ENCODE assay signal across 11 mouse cellular contexts in genomic region chr4:141853437-141853836, GRCm38 (mm10). TPM values are rescaled to one million over a fixed set of nuclear protein-coding genes. Genes with fewer than 3 reads are reported as not detected.
DNase-seq lines count a peak whose midpoint lies in the region; ATAC-seq and TF ChIP-seq lines count a peak whose summit lies in the region.
"Had no signal": no experiment of that assay in that cellular context is flagged by ENCODE, and none has a peak within 500 bp of the region (broad histone marks: within the 10 kb centered on the region; RNA-seq: fewer than 3 reads in every experiment).

No protein-coding gene starts in this region.

- DNase-seq in hindbrain, embryonic 10.5 days (ENCODE audit: low spot score), result peak; percentile 57
- DNase-seq in spleen, adult 2 months (ENCODE audit: low read depth in 1 of 2, low spot score in 2 of 2), result no peak
- DNase-seq in spleen, adult 12 weeks (ENCODE audit: low spot score), result no peak
- peak; percentile 71 for DNase-seq in heart, postnatal 4 days
- DNase-seq in retina, embryonic 14.5 days (ENCODE audit: low spot score), result peak; percentile 73
- no peak for DNase-seq in urinary bladder, postnatal 4 days (ENCODE audit: low spot score in 2 of 2)

- 76% methylated on average over 9 of the region's 9 CpGs for WGBS in hindbrain, embryonic 10.5 days
- 76% methylated on average over 9 of the region's 9 CpGs for WGBS in hindbrain, embryonic 12.5 days
- 50% methylated on average over 9 of the region's 9 CpGs for WGBS in spleen, adult 2 months
- 45% methylated on average over 9 of the region's 9 CpGs for WGBS in bone marrow, adult 2 months

- H3K4me2 ChIP-seq in hindbrain, embryonic 12.5 days (replicated peaks), result no peak overlapping the region
- H3K4me2 ChIP-seq: embryonic facial prominence, embryonic 12.5 days had no signal

- peaks cover 4% of the 10 kb centered on the region; the same call in 1 of the 2 replicates for H3K4me1 ChIP-seq in hindbrain, embryonic 10.5 days (replicated peaks)
- no peaks in the 10 kb centered on the region for H3K4me1 ChIP-seq in hindbrain, embryonic 12.5 days
- no peaks in the 10 kb centered on the region for H3K4me1 ChIP-seq in spleen, adult 2 months (ENCODE audit: control insufficient read depth, insufficient read depth, insufficient read length)
- no peaks in the 10 kb centered on the region; the same call in 1 of the 2 replicates for H3K4me1 ChIP-seq in bone marrow, adult 2 months (ENCODE audit: control insufficient read depth, insufficient read depth, low read length)
- H3K4me1 ChIP-seq: embryonic facial prominence, embryonic 12.5 days had no signal

- ATAC-seq in hindbrain, embryonic 12.5 days (ENCODE audit: low FRiP score), result no peak

- peak; percentile 52; the same call in 1 of the 2 replicates for TF ChIP-seq CTCF in spleen, adult 2 months (IDR thresholded peaks at IDR 0.05; ENCODE audit: extremely low read depth, insufficient read depth, insufficient read length, insufficient replicate concordance)
- TF ChIP-seq CTCF in bone marrow, adult 2 months (IDR thresholded peaks at IDR 0.05; ENCODE audit: control insufficient read depth, insufficient read depth, low read length), result peak; percentile 73

- H3K36me3 ChIP-seq in hindbrain, embryonic 10.5 days, result no peaks in the 10 kb centered on the region
- H3K36me3 ChIP-seq in hindbrain, embryonic 12.5 days, result no peaks in the 10 kb centered on the region
- H3K36me3 ChIP-seq in spleen, adult 2 months (ENCODE audit: control insufficient read depth, insufficient read depth, low read length), result no peaks in the 10 kb centered on the region; the same call in 1 of the 2 replicates
- H3K36me3 ChIP-seq: embryonic facial prominence, embryonic 12.5 days had no signal

- peaks cover 4% of the 10 kb centered on the region; the same call in 1 of the 2 replicates for H3K9me3 ChIP-seq in hindbrain, embryonic 10.5 days
- H3K9me3 ChIP-seq in hindbrain, embryonic 12.5 days (replicated peaks), result no peaks in the 10 kb centered on the region
- H3K9me3 ChIP-seq: embryonic facial prominence, embryonic 12.5 days had no signal

- TF ChIP-seq POLR2A in spleen, adult 2 months (IDR thresholded peaks at IDR 0.05; ENCODE audit: low read depth, low read length), result no peak
- TF ChIP-seq POLR2A in bone marrow, adult 2 months (IDR thresholded peaks at IDR 0.05; ENCODE audit: borderline replicate concordance, control insufficient read depth, low read depth, low read length), result no peak

- H3K27me3 ChIP-seq in hindbrain, embryonic 10.5 days (ENCODE audit: insufficient read depth, poor library complexity, severe bottlenecking), result no peaks in the 10 kb centered on the region
- no peaks in the 10 kb centered on the region for H3K27me3 ChIP-seq in hindbrain, embryonic 12.5 days
- H3K27me3 ChIP-seq in spleen, adult 2 months (ENCODE audit: control insufficient read depth, insufficient read depth, low read length), result no peaks in the 10 kb centered on the region
- H3K27me3 ChIP-seq: embryonic facial prominence, embryonic 12.5 days had no signal

- no peak overlapping the region for H3K4me3 ChIP-seq in hindbrain, embryonic 10.5 days
- no peak overlapping the region for H3K4me3 ChIP-seq in hindbrain, embryonic 12.5 days
- H3K4me3 ChIP-seq in spleen, adult 2 months (ENCODE audit: extremely low read depth, insufficient read depth, insufficient read length), result no peak overlapping the region
- H3K4me3 ChIP-seq in bone marrow, adult 2 months (replicated peaks; ENCODE audit: control insufficient read depth, low read depth, low read length), result no peak overlapping the region
- H3K4me3 ChIP-seq: embryonic facial prominence, embryonic 12.5 days had no signal

- no peak overlapping the region for H3K9ac ChIP-seq in hindbrain, embryonic 12.5 days
- H3K9ac ChIP-seq: embryonic facial prominence, embryonic 12.5 days had no signal

- no peak overlapping the region for H3K27ac ChIP-seq in hindbrain, embryonic 10.5 days
- no peak overlapping the region for H3K27ac ChIP-seq in hindbrain, embryonic 12.5 days
- no peak overlapping the region for H3K27ac ChIP-seq in spleen, adult 2 months (ENCODE audit: insufficient read depth, low read length)
- no peak overlapping the region for H3K27ac ChIP-seq in bone marrow, adult 2 months (ENCODE audit: control insufficient read depth, insufficient read depth, low read depth, low read length, poor library complexity)
- H3K27ac ChIP-seq: embryonic facial prominence, embryonic 12.5 days had no signal

RNA-seq across cellular contexts. Expression of gene Ctrc, which starts 7.3 kb away (rescaled TPM):
- not detected in 2 replicates for polyA plus RNA-seq in hindbrain, embryonic 10.5 days (2016; fragmentation: Nextera tagmentation; extraction: Ambion mirVana)
- polyA plus RNA-seq in hindbrain, embryonic 12.5 days (2016; fragmentation: Nextera tagmentation; extraction: Ambion mirVana), result not detected in 2 replicates
- 84.6 and 1,887 TPM in 2 replicates for polyA plus RNA-seq in spleen, adult 2 months (2012; rRNA removed)
- polyA plus RNA-seq in bone marrow, adult 2 months (2011; ENCODE audit: insufficient read depth, insufficient read length, low replicate concordance, missing spikeins), result not detected in 2 replicates
- not detected for total RNA-seq in heart, postnatal 4 days (2021)
- total RNA-seq: layer of hippocampus, postnatal 36 days had no signal
- polyA plus RNA-seq: embryonic facial prominence, embryonic 12.5 days; neural tube, embryonic 14.5 days had no signal

RNA-seq across cellular contexts. Expression of gene Efhd2, which starts 21.3 kb away (rescaled TPM):
- 51.4 and 61.3 TPM in 2 replicates for polyA plus RNA-seq in hindbrain, embryonic 10.5 days (2016; fragmentation: Nextera tagmentation; extraction: Ambion mirVana)
- 79.7 and 83.8 TPM in 2 replicates for polyA plus RNA-seq in hindbrain, embryonic 12.5 days (2016; fragmentation: Nextera tagmentation; extraction: Ambion mirVana)
- 108 and 129 TPM in 2 replicates for polyA plus RNA-seq in spleen, adult 2 months (2012; rRNA removed)
- 15.9 and 23.8 TPM in 2 replicates for polyA plus RNA-seq in bone marrow, adult 2 months (2011; ENCODE audit: insufficient read depth, insufficient read length, low replicate concordance, missing spikeins)
- 10 to 100 TPM; 46.5 to 50.5 TPM for total RNA-seq in heart, postnatal 4 days (2021)

RNA-seq across cellular contexts. Expression of gene Cela2a, which starts 27.5 kb away (rescaled TPM):
- polyA plus RNA-seq in hindbrain, embryonic 10.5 days (2016; fragmentation: Nextera tagmentation; extraction: Ambion mirVana), result not detected in 2 replicates
- polyA plus RNA-seq in hindbrain, embryonic 12.5 days (2016; fragmentation: Nextera tagmentation; extraction: Ambion mirVana), result not detected in 2 replicates
- 18,445 and 18,883 TPM in 2 replicates for polyA plus RNA-seq in spleen, adult 2 months (2012; rRNA removed)
- not detected in 2 replicates for polyA plus RNA-seq in bone marrow, adult 2 months (2011; ENCODE audit: insufficient read depth, insufficient read length, low replicate concordance, missing spikeins)
- total RNA-seq in heart, postnatal 4 days (2021), result not detected
- total RNA-seq: layer of hippocampus, postnatal 36 days had no signal
- polyA plus RNA-seq: embryonic facial prominence, embryonic 12.5 days; neural tube, embryonic 14.5 days had no signal

Comparison
In these comparisons a context has a peak if more than half of its experiments do, and no peak if none do; other contexts are left out.
1. DNase-seq: peak in hindbrain, embryonic 10.5 days (single experiment), heart, postnatal 4 days (single experiment) and retina, embryonic 14.5 days (single experiment); none in spleen, adult 2 months (0 of 2), spleen, adult 12 weeks (single experiment) and urinary bladder, postnatal 4 days (0 of 2).
2. RNA of gene Ctrc, which starts 7.3 kb away (polyA plus RNA-seq): 84.6 to 1,887 TPM in spleen, adult 2 months; not detected in hindbrain, embryonic 10.5 days, not detected in hindbrain, embryonic 12.5 days and not detected in bone marrow, adult 2 months; every median in the first group is over 10 times any median in the second.
3. RNA of gene Cela2a, which starts 27.5 kb away (polyA plus RNA-seq): 18,445 to 18,883 TPM in spleen, adult 2 months; not detected in hindbrain, embryonic 10.5 days, not detected in hindbrain, embryonic 12.5 days and not detected in bone marrow, adult 2 months; every median in the first group is over 1,000 times any median in the second.